Comparison of ENCODE assay signal across 9 mouse cellular contexts in genomic region chr3:95905940-95906492, GRCm38 (mm10). TPM values are rescaled to one million over a fixed set of nuclear protein-coding genes. Genes with fewer than 3 reads are reported as not detected.
DNase-seq lines count a peak whose midpoint lies in the region; ATAC-seq lines count a peak whose summit lies in the region.
"Had no signal": no experiment of that assay in that cellular context is flagged by ENCODE, and none has a peak within 500 bp of the region (broad histone marks: within the 10 kb centered on the region; RNA-seq: fewer than 3 reads in every experiment).

No protein-coding gene starts in this region.

- H3K27ac ChIP-seq in embryonic facial prominence, embryonic 13.5 days = no peak overlapping the region
- H3K27ac ChIP-seq in hindbrain, embryonic 13.5 days = no peak overlapping the region
- H3K27ac ChIP-seq in midbrain, embryonic 14.5 days (replicated peaks; ENCODE audit: low read depth, low read length) = no peak overlapping the region

- ATAC-seq in embryonic facial prominence, embryonic 13.5 days (ENCODE audit: insufficient number of reproducible peaks, insufficient read depth, low FRiP score, low TSS enrichment, low read depth) = no peak
- no peak for ATAC-seq in hindbrain, embryonic 13.5 days (ENCODE audit: low FRiP score)
- ATAC-seq in midbrain, embryonic 14.5 days (ENCODE audit: low FRiP score, low TSS enrichment) = no peak
- ATAC-seq in erythroblast, adult 5-6 weeks (replicated peaks; ENCODE audit: low FRiP score, poor library complexity, severe bottlenecking) = no peak

- 0% methylated on average over 12 of the region's 12 CpGs for WGBS in embryonic facial prominence, embryonic 13.5 days
- 1% methylated on average over 12 of the region's 12 CpGs for WGBS in hindbrain, embryonic 13.5 days
- under 1% methylated on average over 12 of the region's 12 CpGs for WGBS in midbrain, embryonic 14.5 days

- H3K9ac ChIP-seq in embryonic facial prominence, embryonic 13.5 days = peak overlapping the region; percentile 67
- no peak overlapping the region for H3K9ac ChIP-seq in hindbrain, embryonic 13.5 days
- H3K9ac ChIP-seq in midbrain, embryonic 14.5 days (replicated peaks; ENCODE audit: low read length) = no peak overlapping the region

- no peaks in the 10 kb centered on the region for H3K9me3 ChIP-seq in embryonic facial prominence, embryonic 13.5 days
- H3K9me3 ChIP-seq in hindbrain, embryonic 13.5 days = no peaks in the 10 kb centered on the region
- no peaks in the 10 kb centered on the region for H3K9me3 ChIP-seq in midbrain, embryonic 14.5 days (ENCODE audit: control insufficient read depth, low read length)

- H3K4me1 ChIP-seq in embryonic facial prominence, embryonic 13.5 days = peaks cover 43% of the 10 kb centered on the region
- H3K4me1 ChIP-seq in hindbrain, embryonic 13.5 days (replicated peaks) = peaks cover 31% of the 10 kb centered on the region
- H3K4me1 ChIP-seq in midbrain, embryonic 14.5 days (ENCODE audit: control insufficient read depth, insufficient read depth, low read length) = peaks cover 12% of the 10 kb centered on the region

- DNase-seq in layer of hippocampus, adult 9-11 months = peak; percentile 53
- no peak for DNase-seq in layer of hippocampus, postnatal 14 days (ENCODE audit: low spot score in 2 of 2)
- DNase-seq in MEL-GATA-1-ER (ENCODE audit: extremely low read depth, low read depth) = peak; percentile 71
- DNase-seq in liver = peak; percentile 56
- DNase-seq in midbrain, embryonic 14.5 days = peak; percentile 74

- peak overlapping the region; percentile 92 for H3K4me2 ChIP-seq in embryonic facial prominence, embryonic 13.5 days
- H3K4me2 ChIP-seq in hindbrain, embryonic 13.5 days = peak overlapping the region; percentile 74
- peak overlapping the region; percentile 53 for H3K4me2 ChIP-seq in midbrain, embryonic 14.5 days (ENCODE audit: low read length)

- H3K4me3 ChIP-seq in embryonic facial prominence, embryonic 13.5 days = peak overlapping the region; percentile 45
- peak overlapping the region; percentile 37; the same call in 1 of the 2 replicates for H3K4me3 ChIP-seq in hindbrain, embryonic 13.5 days
- peak overlapping the region; percentile 27; the same call in 1 of the 2 replicates for H3K4me3 ChIP-seq in midbrain, embryonic 14.5 days (replicated peaks; ENCODE audit: low read depth, low read length)

- H3K27me3 ChIP-seq in embryonic facial prominence, embryonic 13.5 days = peaks cover 9% of the 10 kb centered on the region; the same call in 1 of the 2 replicates
- peaks cover 38% of the 10 kb centered on the region for H3K27me3 ChIP-seq in hindbrain, embryonic 13.5 days
- no peaks in the 10 kb centered on the region for H3K27me3 ChIP-seq in midbrain, embryonic 14.5 days (ENCODE audit: control insufficient read depth, insufficient read depth, low read length)

- no peaks in the 10 kb centered on the region for H3K36me3 ChIP-seq in embryonic facial prominence, embryonic 13.5 days
- no peaks in the 10 kb centered on the region for H3K36me3 ChIP-seq in hindbrain, embryonic 13.5 days
- no peaks in the 10 kb centered on the region for H3K36me3 ChIP-seq in midbrain, embryonic 14.5 days (ENCODE audit: control insufficient read depth, insufficient read depth, low read length)

RNA-seq across cellular contexts. Expression of gene Car14, which starts 1.5 kb away (rescaled TPM):
- total RNA-seq in layer of hippocampus, postnatal 14 days (2021) = 10 to 100 TPM in 1 of 2 experiments, 1 to 10 TPM in 1; 6.8 to 11.9 TPM
- 14.5 and 16.6 TPM in 2 replicates for polyA plus RNA-seq in embryonic facial prominence, embryonic 13.5 days (2015; fragmentation: Nextera tagmentation; extraction: Ambion mirVana)
- polyA plus RNA-seq in hindbrain, embryonic 13.5 days (2015; fragmentation: Nextera tagmentation; extraction: Ambion mirVana) = 6.5 and 10.9 TPM in 2 replicates
- polyA plus RNA-seq in midbrain, embryonic 14.5 days (2014; fragmentation: Nextera tagmentation; extraction: Ambion mirVana) = 2.1 and 8.6 TPM in 2 replicates
- not detected in 2 replicates for total RNA-seq in erythroblast, adult 5-6 weeks (2015; ENCODE audit: low replicate concordance)
- not detected in 2 replicates for total RNA-seq in erythroblast, adult 5-6 weeks (2017; ENCODE audit: low replicate concordance)
- polyA plus RNA-seq: erythroblast, embryonic 14.5 days had no signal

RNA-seq across cellular contexts. Expression of gene Aph1a, which starts 12.2 kb away (rescaled TPM):
- 10 to 100 TPM; 76.1 to 83.5 TPM for total RNA-seq in layer of hippocampus, postnatal 14 days (2021)
- polyA plus RNA-seq in embryonic facial prominence, embryonic 13.5 days (2015; fragmentation: Nextera tagmentation; extraction: Ambion mirVana) = 29.6 and 32.3 TPM in 2 replicates
- 32.4 and 40.8 TPM in 2 replicates for polyA plus RNA-seq in hindbrain, embryonic 13.5 days (2015; fragmentation: Nextera tagmentation; extraction: Ambion mirVana)
- polyA plus RNA-seq in midbrain, embryonic 14.5 days (2014; fragmentation: Nextera tagmentation; extraction: Ambion mirVana) = 34.7 and 68.9 TPM in 2 replicates
- 8.8 and 13.1 TPM in 2 replicates for total RNA-seq in erythroblast, adult 5-6 weeks (2015; ENCODE audit: low replicate concordance)
- total RNA-seq in erythroblast, adult 5-6 weeks (2017; ENCODE audit: low replicate concordance) = 6.1 and 9.8 TPM in 2 replicates

RNA-seq across cellular contexts. Expression of gene BC028528, which starts 14.2 kb away (rescaled TPM):
- 1 to 10 TPM; 6.4 to 9.6 TPM for total RNA-seq in layer of hippocampus, postnatal 14 days (2021)
- 17.9 and 18.6 TPM in 2 replicates for polyA plus RNA-seq in embryonic facial prominence, embryonic 13.5 days (2015; fragmentation: Nextera tagmentation; extraction: Ambion mirVana)
- polyA plus RNA-seq in hindbrain, embryonic 13.5 days (2015; fragmentation: Nextera tagmentation; extraction: Ambion mirVana) = 19.4 and 21.2 TPM in 2 replicates
- 11.1 and 14.9 TPM in 2 replicates for polyA plus RNA-seq in midbrain, embryonic 14.5 days (2014; fragmentation: Nextera tagmentation; extraction: Ambion mirVana)
- 19.0 and 37.9 TPM in 2 replicates for total RNA-seq in erythroblast, adult 5-6 weeks (2015; ENCODE audit: low replicate concordance)
- total RNA-seq in erythroblast, adult 5-6 weeks (2017; ENCODE audit: low replicate concordance) = 7.0 and 15.9 TPM in 2 replicates
- polyA plus RNA-seq: erythroblast, embryonic 14.5 days had no signal

RNA-seq across cellular contexts. Expression of gene Anp32e, which starts 23.0 kb away (rescaled TPM):
- 100 to 1,000 TPM; 101 TPM for total RNA-seq in layer of hippocampus, postnatal 14 days (2021)
- 241 and 251 TPM in 2 replicates for polyA plus RNA-seq in embryonic facial prominence, embryonic 13.5 days (2015; fragmentation: Nextera tagmentation; extraction: Ambion mirVana)
- polyA plus RNA-seq in hindbrain, embryonic 13.5 days (2015; fragmentation: Nextera tagmentation; extraction: Ambion mirVana) = 167 and 175 TPM in 2 replicates
- polyA plus RNA-seq in midbrain, embryonic 14.5 days (2014; fragmentation: Nextera tagmentation; extraction: Ambion mirVana) = 45.4 and 50.1 TPM in 2 replicates
- 37.6 and 46.3 TPM in 2 replicates for total RNA-seq in erythroblast, adult 5-6 weeks (2015; ENCODE audit: low replicate concordance)
- 212 and 278 TPM in 2 replicates for total RNA-seq in erythroblast, adult 5-6 weeks (2017; ENCODE audit: low replicate concordance)

RNA-seq across cellular contexts. Expression of gene Ciart, which starts 24.0 kb away (rescaled TPM):
- 10 to 100 TPM; 10.1 to 10.9 TPM for total RNA-seq in layer of hippocampus, postnatal 14 days (2021)
- 7.0 and 7.8 TPM in 2 replicates for polyA plus RNA-seq in embryonic facial prominence, embryonic 13.5 days (2015; fragmentation: Nextera tagmentation; extraction: Ambion mirVana)
- polyA plus RNA-seq in hindbrain, embryonic 13.5 days (2015; fragmentation: Nextera tagmentation; extraction: Ambion mirVana) = 3.1 and 4.3 TPM in 2 replicates
- 3.1 and 3.9 TPM in 2 replicates for polyA plus RNA-seq in midbrain, embryonic 14.5 days (2014; fragmentation: Nextera tagmentation; extraction: Ambion mirVana)
- total RNA-seq in erythroblast, adult 5-6 weeks (2015; ENCODE audit: low replicate concordance) = not detected in 2 replicates
- total RNA-seq in erythroblast, adult 5-6 weeks (2017; ENCODE audit: low replicate concordance) = not detected in 2 replicates

Comparison
In these comparisons a context has a peak if more than half of its experiments do, and no peak if none do; other contexts are left out.
1. DNase-seq: peak in layer of hippocampus, adult 9-11 months (single experiment), MEL-GATA-1-ER (single experiment), liver (single experiment) and midbrain, embryonic 14.5 days (single experiment); none in layer of hippocampus, postnatal 14 days (0 of 2).
2. Peak in every context shown above with its lines, with median percentiles within 50 percentile points of each other: H3K4me2 ChIP-seq and H3K4me3 ChIP-seq.